Mouse (Mus musculus): ENCODE measurements around the gene Amigo2.

- TF ChIP-seq MYOG (IDR thresholded peaks at IDR 0.05; ENCODE audit: control insufficient read depth, extremely low read depth, insufficient read length), result no peak
- no peak for TF ChIP-seq FOSL1 (IDR thresholded peaks at IDR 0.05; ENCODE audit: insufficient read depth, low read length, poor library complexity, severe bottlenecking)
- TF ChIP-seq CTCF (IDR thresholded peaks at IDR 0.05; ENCODE audit: control insufficient read depth, insufficient read depth, insufficient read length), result no peak
Observed at GRCm38 (mm10) chr15:97245392-97245791, 1.7 kb downstream of the Amigo2 start.

Data from C2C12 (cell line).